Mouse (Mus musculus) adrenal gland, postnatal 10 days (tissue): Measurements from ENCODE around the gene Ndufa7. TPM values are rescaled to one million over a fixed set of nuclear protein-coding genes. Genes with fewer than 3 reads are reported as not detected.
"Not testable (repeated sequence)": the region's sequence is repeated elsewhere in the genome, so short reads cannot be mapped to it uniquely, and the experiment has no call there.

Source experiments
- DNase-seq: peaks from one replicate; pipeline ENCODE4 v3.0.0; 2021; ENCODE audit warnings: mixed read lengths
- microRNA-seq: library from miRNA; unstranded; fragments of <30 nt; microRNA quantifications from one replicate; pipeline ENCODE4 v1.2.0, GENCODE M21; 2021
- total RNA-seq, 2 experiments: library from RNA; stranded (reverse); gene quantifications; 2 replicates each; pipeline ENCODE4 v1.2.3; 2021

Ndufa7 gene
- total RNA-seq, 2 experiments from 2014 or later: 564 to 570 TPM

DNA sequence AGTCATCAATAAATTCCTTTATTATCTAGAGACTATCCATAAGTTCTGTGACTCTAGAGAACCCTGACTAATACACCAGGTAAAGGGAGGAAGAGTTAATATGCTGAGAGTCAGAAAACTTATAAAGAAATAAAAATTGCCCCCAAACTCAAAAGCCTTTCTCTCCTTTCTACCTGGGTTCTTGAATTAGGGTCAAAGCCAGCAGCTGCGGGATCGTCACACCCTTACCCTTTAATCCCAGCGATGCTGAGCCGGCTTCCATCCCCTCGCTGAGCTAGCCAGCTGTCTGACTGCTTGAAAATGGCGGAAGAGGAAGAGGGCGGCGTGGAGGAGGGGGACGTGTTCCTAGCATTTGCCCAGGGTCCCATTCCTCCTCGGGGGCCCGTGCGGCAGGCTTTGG, 49.2 kb downstream of the Ndufa7 start, which contains the start of gene Gm7029:
Gm7029 (plus strand) TSS at position 301 of the 400 bp plus-strand sequence.
- DNase-seq: not testable (repeated sequence)

DNA sequence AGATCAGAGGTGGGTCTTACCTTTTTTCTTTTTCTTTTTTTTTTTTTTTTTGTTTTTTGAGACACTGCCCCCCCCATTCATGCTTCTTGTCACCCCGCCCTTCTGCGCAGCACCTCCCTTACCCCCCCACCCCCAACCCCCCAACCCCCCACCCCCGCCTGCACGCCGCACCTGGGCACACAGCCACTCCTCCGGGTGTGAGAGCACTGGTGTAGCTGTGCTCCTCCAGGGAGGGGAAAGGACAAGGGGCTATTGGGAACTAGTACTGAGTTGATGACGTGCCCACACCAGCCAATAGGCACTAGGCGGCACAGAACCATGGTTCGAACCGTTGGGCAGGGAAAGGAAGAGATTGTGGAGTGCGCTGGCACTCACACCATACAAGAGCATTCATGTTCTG, 50.0 kb downstream of the Ndufa7 start:
- DNase-seq: no peak

- DNase-seq: peak; percentile 33
Observed at GRCm38 (mm10) chr17:33875797-33876196, 51.4 kb downstream of the Ndufa7 start.

- DNase-seq: not testable (repeated sequence)
Observed at GRCm38 (mm10) chr17:33884320-33884719, 59.9 kb downstream of the Ndufa7 start.

DNA sequence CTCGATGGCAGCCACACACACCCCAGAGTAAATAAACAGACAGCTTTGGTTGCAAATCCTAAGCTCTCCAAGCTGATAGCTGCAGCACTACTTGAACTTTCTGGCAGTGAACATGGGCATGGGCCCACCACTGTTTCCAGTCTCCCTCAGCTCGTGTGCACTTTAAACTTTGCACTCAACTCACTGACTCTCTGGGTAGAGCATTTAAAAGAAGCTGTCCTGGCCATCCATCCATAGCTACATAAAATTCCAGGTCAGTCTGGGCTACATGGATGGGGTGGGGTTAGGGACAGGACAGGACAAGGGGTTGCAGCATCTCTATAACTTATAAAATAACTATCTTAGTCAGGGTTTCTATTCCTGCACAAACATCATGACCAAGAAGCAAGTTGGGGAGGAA, 63.4 kb downstream of the Ndufa7 start:
- DNase-seq: not testable (repeated sequence)

Small RNA genes within 50 kb of the gene (microRNA-seq; reads per million reads assigned to microRNA genes)
- not detected for gene Gm27740

Other genes with a start within 250 kb of the Ndufa7 start
- 10 to 100 TPM; 25.6 to 42.6 TPM for gene Zfp414, start 195.5 kb upstream of the Ndufa7 start, total RNA-seq
- 1 to 10 TPM; 1.2 to 1.4 TPM for gene Pram1, start 186.5 kb upstream of the Ndufa7 start, total RNA-seq
- gene Hnrnpm, start 137.7 kb upstream of the Ndufa7 start, total RNA-seq: 100 to 1,000 TPM; 148 to 172 TPM
- 100 to 1,000 TPM; 115 to 126 TPM for gene March2, start 105.9 kb upstream of the Ndufa7 start, total RNA-seq
- 100 to 1,000 TPM; 213 to 245 TPM for gene Rab11b, start 64.0 kb upstream of the Ndufa7 start, total RNA-seq
- 100 to 1,000 TPM; 156 to 168 TPM for gene Angptl4, start 42.7 kb upstream of the Ndufa7 start, total RNA-seq
- gene Kank3, start 14.1 kb upstream of the Ndufa7 start, total RNA-seq: 100 to 1,000 TPM in 1 of 2 experiments, 10 to 100 TPM in 1; 85.3 to 108 TPM
- gene Rps28, start within 50 bp of the Ndufa7 start, total RNA-seq: 1,000 to 10,000 TPM; 1,671 to 1,675 TPM
- gene Cd320, start 18.5 kb downstream of the Ndufa7 start, total RNA-seq: 10 to 100 TPM; 29.6 to 39.4 TPM
- not detected for gene Gm7029, start 49.3 kb downstream of the Ndufa7 start, total RNA-seq
- 10 to 100 TPM; 13.4 to 15.8 TPM for gene Kifc1, start 66.1 kb downstream of the Ndufa7 start, total RNA-seq
- not detected for gene Platr17, start 80.6 kb downstream of the Ndufa7 start, total RNA-seq
- 10 to 100 TPM; 25.4 to 26.3 TPM for gene Daxx, start 84.8 kb downstream of the Ndufa7 start, total RNA-seq
- 100 to 1,000 TPM; 131 to 150 TPM for gene Tapbp, start 91.3 kb downstream of the Ndufa7 start, total RNA-seq
- 10 to 100 TPM; 29.2 to 34.3 TPM for gene Zbtb22, start 91.3 kb downstream of the Ndufa7 start, total RNA-seq
- gene Rgl2, start 105.0 kb downstream of the Ndufa7 start, total RNA-seq: 10 to 100 TPM; 57.1 to 76.3 TPM
- gene Pfdn6, start 115.8 kb downstream of the Ndufa7 start, total RNA-seq: 10 to 100 TPM; 81.2 to 94.9 TPM
- 10 to 100 TPM; 28.4 to 29.7 TPM for gene Wdr46, start 116.1 kb downstream of the Ndufa7 start, total RNA-seq
- 1 to 10 TPM; 4.8 to 5.8 TPM for gene B3galt4, start 126.9 kb downstream of the Ndufa7 start, total RNA-seq
- gene Vps52, start 131.2 kb downstream of the Ndufa7 start, total RNA-seq: 10 to 100 TPM; 38.8 to 51.4 TPM
- 100 to 1,000 TPM; 943 to 952 TPM for gene Rps18, start 131.4 kb downstream of the Ndufa7 start, total RNA-seq
- 100 to 1,000 TPM; 204 to 217 TPM for gene H2-K1, start 175.8 kb downstream of the Ndufa7 start, total RNA-seq
- 10 to 100 TPM; 29.8 to 36.5 TPM for gene Ring1, start 200.1 kb downstream of the Ndufa7 start, total RNA-seq
- gene H2-Ke6, start 203.5 kb downstream of the Ndufa7 start, total RNA-seq: 100 to 1,000 TPM; 184 to 194 TPM
- 100 to 1,000 TPM; 115 to 140 TPM for gene Slc39a7, start 207.1 kb downstream of the Ndufa7 start, total RNA-seq
- 10 to 100 TPM; 62.3 to 76.1 TPM for gene Rxrb, start 207.2 kb downstream of the Ndufa7 start, total RNA-seq
- gene Col11a2, start 214.9 kb downstream of the Ndufa7 start, total RNA-seq: 10 to 100 TPM in 1 of 2 experiments, 1 to 10 TPM in 1; 4.2 to 15.0 TPM